Mouse (Mus musculus) lung, postnatal 4 days (tissue): Measurements from ENCODE around the gene Polr3h.

Experiments
- DNase-seq, 2 experiments: peaks; one replicate each; pipeline ENCODE4 v3.0.0; 2021

Gene Polr3h

GRCm38 (mm10) chr15:81864238-81864637 lies 61.8 kb downstream of the Polr3h start:
- DNase-seq = no peak

DNA sequence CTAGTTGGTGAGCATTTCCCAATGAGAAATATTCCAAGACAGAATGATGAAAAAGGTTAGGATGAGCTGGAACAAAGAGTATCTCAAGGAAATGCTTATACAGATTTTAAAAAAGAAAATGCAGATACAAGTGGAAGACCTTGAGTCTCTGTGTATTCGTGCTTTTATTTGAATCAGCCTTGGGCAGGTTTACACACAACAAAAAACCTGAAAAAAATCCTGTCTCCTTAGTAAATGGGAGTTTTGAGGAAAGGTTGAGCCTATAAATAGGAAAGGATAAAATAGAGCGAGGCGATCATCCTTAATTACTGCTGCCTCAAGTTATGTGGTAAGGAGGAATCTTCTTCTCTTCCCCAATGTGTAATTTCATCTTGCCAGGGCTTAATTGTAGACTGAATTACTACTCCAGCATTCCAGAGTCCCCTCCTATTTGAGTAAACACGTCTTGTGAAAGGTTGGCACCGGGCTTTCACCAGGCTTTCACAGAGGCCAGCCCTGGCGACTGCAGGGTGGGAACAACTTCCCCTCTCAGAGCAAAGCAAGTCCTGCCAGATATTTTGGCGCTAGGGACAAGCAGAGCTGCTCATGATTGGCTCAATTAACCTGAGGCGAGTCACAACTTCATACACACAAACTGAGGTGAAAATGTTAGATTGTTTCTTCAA lies 65.4 kb downstream of the Polr3h start:
- DNase-seq = peak; percentile 64 to 82

- DNase-seq = peak; percentile 87 to 89
These were observed 66.4 kb downstream of the Polr3h start for GRCm38 (mm10) chr15:81859330-81860255.

DNA sequence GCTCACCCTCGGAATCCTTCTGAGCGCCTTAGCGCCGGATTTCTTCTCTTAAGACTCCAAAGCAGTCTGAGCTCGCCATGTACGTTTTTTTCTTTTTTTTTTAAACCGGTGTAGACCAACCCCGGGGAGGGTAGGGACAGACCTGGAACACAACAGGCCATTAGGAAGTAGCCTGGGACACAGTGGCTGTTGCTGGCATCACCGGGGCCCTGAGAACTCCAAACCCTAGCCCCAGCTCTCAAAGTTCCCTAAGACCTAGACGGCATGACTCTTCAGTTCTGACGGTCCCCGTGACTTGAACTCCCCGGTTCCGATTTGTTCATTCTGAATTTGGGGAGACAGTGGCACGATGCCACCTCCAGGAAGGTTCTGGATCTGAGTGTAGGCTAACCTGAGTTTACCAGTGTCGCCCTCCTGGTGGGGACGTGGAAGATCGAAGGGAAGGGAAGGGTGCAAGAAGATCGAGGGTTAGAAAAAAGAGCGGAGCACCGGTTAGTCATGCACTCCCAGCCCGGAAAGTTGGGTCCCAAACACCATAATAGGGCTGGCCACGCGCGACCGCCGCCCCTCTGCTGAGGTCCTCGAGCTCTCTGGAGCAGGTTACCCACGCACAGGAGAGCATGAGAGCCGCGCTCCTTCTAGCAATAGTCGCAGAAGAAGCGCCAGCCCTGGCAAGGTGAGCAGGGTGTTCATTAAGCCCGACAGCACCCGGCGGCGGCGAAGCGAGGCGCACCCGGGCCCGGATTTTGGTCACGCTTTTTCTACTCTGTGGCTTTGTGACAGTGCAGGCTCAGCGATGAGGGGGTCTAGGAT lies 67.3 kb downstream of the Polr3h start, which contains the start of gene Tob2:
Gene Tob2, minus strand, starts transcription at position 280 of the 813 bp plus-strand sequence.
- peak; percentile 70 to 73 for DNase-seq

DNA sequence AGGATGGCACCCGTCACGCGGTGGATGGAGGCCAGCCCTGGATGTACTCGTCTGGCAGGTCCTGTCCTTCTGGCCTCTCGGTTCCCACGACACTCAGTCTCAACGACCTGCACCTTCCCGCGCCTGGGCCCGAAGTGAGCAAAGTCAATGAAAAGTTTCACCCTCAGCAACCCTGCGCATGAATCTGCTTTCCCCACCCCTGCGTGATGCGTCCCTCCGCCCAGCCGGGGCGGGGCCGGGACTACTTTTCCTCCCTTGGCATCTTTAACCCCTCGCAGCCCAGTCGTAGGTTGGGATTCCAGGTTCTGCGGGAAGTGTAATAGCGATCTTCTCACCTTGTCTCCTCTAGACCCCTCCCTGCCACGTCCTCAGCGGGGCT lies 67.9 kb downstream of the Polr3h start:
- DNase-seq = peak; percentile 94 to 95

- DNase-seq = no peak
These were observed 68.3 kb downstream of the Polr3h start for GRCm38 (mm10) chr15:81857724-81858116.

- peak in 1 of 2 experiments; percentile 23 for DNase-seq
These were observed 68.9 kb downstream of the Polr3h start for GRCm38 (mm10) chr15:81856938-81857723.

DNA sequence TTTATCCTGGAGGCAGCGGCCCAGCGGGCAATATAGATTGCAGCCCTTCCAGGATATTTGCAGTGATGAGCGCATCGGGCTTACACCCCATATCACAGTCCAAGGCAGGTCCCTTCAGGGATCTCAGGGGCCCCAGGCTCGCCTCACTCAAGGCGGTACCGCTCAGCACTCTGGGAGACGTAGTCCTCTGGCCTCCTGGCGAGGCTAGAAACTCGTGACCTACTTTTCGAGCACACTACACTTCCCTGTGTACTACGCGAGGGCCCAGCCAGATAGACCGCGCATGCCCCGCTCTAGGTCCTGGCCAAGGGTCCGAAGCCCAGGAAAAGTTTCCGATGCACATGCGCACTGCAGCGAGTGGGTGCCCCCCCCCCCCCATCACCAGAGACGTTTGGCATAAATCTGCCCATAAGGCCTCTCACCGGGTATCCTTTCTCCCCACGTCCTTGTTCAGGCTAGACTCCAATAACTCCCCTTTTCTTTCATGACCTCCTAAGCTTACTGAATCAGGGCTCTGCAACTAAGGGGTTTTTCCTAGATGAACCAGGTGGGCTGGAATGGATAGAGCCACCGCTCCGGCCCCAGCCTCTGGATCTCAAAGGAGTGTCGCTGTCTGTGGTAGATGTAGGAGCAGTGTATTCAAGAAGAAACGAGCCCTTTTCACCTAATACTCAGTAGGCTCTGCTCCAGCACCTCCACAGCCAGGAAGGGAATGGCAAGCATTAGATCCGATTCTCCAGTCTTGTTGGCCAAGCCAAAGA lies 69.8 kb downstream of the Polr3h start:
- peak; percentile 85 to 91 for DNase-seq

DNA sequence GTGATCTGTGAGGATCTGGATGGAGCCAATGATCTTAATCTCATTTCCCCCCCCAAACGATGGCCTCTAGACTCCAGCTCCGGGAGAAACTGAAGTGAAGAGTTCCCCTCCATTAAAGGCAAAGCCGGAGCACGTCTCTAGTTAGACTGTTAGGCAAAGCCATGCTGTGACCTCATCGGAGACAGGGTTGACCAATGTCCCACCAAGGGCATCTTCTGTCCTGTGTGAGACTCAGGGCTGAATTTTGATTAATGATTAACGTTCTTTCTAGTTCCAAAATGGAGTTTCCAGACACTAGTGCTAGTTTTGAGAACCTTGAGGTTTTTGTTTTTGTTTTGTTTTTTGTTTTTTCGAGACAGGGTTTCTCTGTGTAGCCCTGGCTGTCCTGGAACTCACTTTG lies 73.0 kb downstream of the Polr3h start:
- no peak for DNase-seq

GRCm38 (mm10) chr15:81852411-81853000 lies 73.5 kb downstream of the Polr3h start:
- no peak for DNase-seq

DNA sequence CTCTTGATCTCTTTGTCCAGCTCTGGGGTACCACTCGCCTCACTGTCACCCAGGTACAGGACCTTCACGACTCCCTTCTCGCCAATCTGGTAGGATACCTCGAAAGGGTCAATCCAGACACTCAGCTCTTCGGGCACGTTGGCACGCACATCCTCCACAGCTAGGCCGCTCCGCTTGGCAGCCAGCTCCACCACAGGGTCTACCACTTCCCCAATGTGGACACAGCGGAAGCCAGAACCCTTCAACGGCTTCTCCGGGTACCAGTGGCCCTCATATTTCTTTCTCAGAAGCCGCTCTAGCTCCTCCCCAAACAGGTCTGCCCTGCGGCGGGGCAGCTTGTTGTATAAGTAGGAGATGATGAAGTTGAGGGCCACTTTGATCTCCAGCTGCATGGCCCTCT lies 74.7 kb downstream of the Polr3h start:
- DNase-seq = no peak

GRCm38 (mm10) chr15:81850718-81851117 lies 75.3 kb downstream of the Polr3h start:
- no peak for DNase-seq

- DNase-seq = no peak
These were observed 76.9 kb downstream of the Polr3h start for GRCm38 (mm10) chr15:81849104-81849503.

GRCm38 (mm10) chr15:81848301-81848700 lies 77.7 kb downstream of the Polr3h start:
- DNase-seq = peak; percentile 64 to 77

GRCm38 (mm10) chr15:81847861-81848260 lies 78.2 kb downstream of the Polr3h start:
- DNase-seq = no peak

GRCm38 (mm10) chr15:81847161-81847560 lies 78.9 kb downstream of the Polr3h start:
- DNase-seq = no peak

DNA sequence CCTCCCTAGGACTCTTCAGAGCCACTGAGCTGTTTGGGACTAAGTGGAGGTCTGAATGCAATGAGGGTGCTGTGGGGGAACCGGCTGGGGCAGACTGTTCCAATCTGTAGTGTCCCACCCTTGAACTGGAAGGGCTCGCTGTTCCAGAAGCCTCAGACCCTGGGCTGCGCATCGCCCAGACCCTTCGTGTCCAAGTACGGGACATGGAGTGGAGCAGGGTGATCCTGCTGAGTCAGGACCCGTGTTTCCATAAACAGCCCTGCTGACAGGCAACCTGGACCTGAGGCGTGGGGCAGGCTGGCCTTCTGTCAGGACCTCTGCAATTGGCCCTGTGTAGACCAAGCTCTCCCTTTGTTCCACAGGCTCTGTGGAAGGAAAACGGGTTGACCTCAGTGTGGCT lies 79.3 kb downstream of the Polr3h start:
- DNase-seq = no peak

DNA sequence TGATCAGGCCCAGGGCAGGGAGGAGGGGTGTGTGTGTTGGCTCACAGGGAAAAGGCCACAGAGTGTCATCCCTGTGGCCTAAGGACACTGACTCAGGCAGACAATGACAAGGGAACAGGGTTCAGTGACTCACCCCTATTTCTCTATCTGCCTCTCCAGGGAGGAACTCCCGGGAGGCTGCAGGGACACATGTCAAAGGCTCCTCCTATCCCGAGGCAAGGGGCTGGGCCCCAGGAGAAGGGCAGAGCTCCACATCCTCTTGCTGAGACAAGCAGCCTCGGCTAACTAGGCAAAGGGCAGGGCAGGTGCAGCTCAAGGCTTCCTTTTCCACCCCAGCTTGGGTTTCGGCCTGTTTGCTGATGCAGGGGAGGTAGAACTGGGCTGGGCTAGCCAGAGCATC lies 80.3 kb downstream of the Polr3h start:
- DNase-seq = peak; percentile 47 to 56

DNA sequence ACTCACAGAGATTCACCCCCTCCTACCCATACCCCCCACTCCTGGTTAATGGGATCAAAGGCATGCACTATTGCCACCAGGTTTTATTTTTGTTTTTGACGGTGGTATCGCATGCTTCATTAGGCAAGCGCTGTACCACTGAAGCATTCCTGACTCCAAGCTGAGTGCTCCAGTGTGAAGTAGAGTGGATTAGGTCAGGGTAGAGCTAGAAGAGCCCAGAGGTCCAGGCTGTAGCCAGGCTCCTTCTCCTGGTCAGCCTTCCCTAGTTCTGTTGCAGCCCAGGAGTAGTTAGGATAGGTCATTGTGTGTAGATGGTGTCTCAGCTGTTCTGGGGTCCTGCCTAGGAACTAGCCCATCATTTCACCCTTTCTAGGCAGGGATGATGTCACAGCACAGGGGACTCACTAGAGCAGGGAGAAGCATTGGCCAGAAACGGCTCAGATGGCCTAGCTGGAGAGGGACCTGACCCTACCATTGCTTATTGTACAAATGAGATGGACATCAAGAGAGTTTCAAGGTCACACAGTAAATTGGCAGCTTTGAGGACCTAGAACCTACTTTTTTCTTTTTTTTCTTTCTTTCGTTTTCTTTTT lies 80.9 kb downstream of the Polr3h start:
- DNase-seq = no peak

DNA sequence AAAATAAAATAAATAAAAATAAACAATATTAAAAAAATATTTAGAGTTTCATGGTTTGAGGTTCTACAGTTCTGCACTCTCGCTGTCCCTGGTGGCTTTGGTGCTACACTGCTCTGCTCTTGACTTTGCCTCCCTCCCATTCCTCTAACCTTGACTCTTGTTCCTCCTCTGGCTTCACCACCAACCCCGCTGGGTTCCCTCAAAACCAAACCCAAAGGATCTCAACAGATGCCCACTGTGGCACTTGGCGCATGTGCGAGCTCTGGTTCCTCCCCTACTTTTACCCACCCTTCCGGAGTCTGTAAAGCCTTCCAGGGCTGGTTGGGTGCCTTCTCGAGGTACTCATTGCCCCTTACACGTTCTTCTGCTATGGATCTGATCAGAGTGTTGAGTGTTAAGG lies 83.8 kb downstream of the Polr3h start:
- no peak for DNase-seq

- DNase-seq = no peak
These were observed 85.7 kb downstream of the Polr3h start for GRCm38 (mm10) chr15:81840306-81840705.
